Mouse (Mus musculus) spleen, postnatal 0 days (tissue): ENCODE results near the gene Acsf2. TPM values are rescaled to one million over a fixed set of nuclear protein-coding genes. Genes with fewer than 3 reads are reported as not detected.

Experiments used
- polyA plus RNA-seq: library from polyadenylated mRNA; unstranded; fragments of >200 nt; fragmentation: Nextera tagmentation; extraction: Ambion mirVana; gene quantifications from 2 replicates; pipeline ENCODE4 v1.2.1, GENCODE M21; 2015

Gene Acsf2
- 2.1 and 2.4 TPM in 2 replicates for polyA plus RNA-seq

DNA sequence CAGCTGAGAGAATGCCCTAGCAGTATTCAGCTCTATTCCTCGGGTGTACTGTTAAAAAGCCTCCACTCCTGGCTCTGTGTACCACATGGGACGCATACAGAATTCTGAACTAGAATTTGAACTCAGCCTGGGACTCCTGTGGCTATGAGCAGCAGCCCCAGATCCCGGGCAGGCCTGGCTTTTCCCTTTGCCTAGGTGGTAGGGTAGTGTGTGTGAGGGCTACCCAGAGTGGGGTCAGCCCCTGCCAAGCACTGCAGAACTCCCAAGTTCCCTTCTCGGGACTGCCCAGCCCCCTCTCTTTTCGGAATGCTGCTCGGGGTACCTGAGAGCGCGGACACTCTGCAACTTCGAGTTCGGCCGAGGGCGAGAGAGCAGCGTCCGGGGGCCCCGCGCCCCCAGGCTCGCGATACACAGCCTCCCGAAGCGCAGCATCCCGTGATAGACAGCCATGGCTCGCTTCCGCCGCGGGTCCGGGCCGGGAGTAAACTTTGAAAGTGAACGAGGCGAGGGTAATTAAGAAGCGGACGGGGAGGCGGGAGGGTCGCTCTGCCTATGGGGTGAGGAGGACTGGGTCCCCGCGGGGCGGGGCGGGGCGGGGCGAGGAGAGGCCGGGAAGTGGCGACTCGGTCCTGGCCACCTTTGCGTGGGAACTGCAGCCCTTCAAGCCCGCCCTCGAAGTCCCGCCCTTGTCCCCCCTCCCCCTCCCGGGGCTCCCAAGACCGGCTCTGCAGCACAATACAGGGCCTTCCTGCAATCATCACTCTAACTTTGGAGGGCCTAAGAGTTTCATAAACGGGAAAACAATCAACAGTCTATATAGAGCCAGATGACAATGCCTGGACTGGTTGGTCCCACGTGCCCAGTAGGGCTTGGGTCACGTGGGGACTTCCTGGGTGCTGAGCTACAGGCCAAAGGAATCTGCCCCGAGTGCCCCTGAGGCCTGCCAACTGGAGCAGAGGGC is at the start of gene Acsf2:
Gene Acsf2 (minus strand): TSS at position 551 of the 961 bp plus-strand sequence.

DNA sequence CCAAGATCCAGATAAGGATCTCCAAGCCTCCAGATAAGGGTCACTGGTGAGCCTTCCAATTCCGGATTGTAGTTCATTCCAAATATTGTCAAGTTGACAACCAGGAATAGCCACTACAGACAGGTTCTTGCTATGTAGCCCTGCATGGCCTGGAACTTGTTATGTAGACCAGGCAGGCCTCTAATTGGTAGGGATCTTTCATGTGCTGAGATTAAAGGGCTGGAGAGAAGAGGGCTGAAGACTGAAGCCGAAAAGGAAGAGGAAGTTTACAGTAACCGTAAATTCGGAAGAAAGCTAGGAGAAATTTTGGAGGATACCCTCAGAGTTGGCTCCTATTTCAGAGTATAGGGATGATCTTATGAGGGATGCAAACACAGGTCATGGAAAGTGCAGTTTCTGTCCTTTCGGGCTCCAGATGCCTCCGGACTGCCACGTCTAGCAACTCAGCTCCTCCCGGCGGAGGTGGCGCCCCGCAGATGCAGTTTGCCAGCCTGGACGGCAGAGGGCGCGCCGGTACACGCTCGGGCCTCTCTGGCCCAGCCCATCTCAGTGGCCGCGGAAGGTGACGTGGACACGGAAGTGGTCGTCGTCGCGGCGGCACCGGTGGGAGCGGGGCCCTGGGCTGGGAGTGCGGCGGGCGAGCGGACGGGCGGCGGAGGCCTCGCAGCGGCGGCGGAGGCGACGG is 27.7 kb upstream of the Acsf2 start, which contains the start of gene Lrrc59:
Gene Lrrc59 (plus strand): TSS at position 569 of the 685 bp plus-strand sequence.

DNA sequence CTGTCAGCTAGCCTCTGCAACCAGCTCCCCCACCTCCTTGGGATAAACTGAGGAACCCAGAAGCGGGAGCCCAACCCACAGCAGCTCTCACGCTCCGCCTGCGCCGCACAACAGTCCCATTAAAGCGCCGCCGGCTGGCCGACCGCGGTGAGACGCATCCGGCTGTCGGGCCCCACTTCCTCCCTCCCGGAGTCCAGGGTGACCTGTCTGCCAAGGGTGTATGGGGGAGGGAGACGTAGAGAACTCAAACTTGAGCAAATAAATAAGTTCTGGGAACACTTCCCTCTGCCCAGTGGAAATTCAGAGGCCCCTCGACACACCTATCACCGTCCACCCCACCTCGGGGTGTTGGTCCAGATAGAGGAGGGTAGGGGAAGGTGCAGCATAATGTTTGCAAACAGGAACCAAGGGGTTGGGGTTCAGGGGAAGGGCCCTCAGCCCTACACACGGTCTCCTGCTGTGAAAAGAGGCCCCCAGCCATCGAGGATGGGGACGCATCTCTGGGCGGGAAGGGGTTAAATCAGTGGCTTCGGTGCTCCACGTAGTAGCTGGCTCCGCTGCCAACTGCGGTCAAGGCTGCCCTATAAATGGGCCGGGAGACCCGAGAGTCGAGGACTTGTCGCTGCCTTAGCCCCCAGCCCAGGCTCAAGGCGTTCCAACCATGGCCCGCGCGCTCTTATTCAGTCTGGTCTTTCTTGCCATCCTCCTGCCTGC is 37.1 kb downstream of the Acsf2 start, which contains the start of gene Chad:
Gene Chad (plus strand): TSS at position 611 of the 714 bp plus-strand sequence.

DNA sequence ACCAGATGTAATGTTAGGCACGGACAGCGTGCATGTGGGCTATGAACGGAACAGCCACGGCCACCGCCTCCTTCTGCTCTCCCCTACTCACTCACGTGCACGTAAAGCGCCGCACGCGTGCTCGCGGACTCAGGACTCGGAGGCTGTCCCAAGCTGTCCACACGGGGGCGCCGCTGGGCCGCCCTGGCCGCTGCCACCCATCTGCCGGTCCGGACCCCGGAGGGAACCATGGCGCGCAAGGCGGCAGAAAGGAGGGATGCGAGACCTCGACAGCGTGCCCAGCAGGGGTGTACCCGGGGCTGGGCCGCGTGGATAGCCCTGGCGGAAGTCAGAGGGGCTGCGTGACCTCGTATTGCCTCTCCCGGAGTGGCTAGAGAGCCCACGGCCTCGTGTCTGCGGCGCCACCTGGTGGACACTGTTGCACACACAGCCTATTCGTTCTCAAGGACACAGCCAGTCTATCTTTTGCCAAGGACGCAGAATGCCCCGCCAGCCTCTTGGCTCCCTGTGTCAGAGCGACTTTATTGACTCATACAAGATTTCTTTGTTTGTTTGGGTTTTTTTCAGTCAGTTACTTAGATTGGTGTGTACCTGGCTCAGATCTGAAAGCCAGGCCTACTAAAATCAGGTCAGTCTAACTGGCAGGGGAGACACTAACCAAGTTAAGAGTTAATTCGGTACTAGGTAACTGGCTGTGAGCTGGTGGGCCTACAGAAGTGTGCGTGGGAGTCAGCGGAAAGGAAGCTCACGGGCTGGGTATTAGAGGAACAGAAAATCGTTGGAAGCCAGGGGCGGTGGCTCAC is 52.6 kb downstream of the Acsf2 start, which contains the start of gene Rsad1:
Gene Rsad1 (minus strand): TSS at position 368 of the 803 bp plus-strand sequence.

DNA sequence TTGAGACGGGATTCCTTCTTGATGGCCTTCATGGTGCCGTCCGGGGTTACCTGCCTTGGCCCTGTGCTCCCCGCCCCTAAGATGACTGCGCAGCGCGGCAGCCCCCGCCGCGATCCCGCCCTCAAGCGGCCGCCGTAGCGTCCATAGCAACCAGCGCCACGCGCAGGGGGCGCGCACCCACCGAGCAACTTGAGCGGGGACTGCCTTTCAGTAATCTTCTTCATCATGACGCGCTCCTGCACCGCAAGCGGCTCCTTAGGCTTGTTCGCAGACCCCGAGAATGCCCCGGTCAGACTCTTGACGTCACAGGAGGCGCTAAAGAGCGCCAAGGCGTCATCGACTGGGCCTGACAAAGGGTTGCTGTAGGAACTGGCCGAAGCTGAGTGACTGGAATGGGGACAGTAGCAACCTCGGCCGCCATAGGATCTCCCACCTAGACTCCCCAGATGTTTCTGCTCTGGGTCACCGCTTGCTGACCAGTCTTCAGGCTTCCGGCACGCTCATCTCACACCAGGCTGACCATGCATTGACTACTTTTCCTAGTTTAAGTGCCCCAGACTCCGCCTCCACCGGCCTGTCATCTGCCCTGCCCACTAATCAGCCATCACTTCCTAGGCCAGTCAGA is 80.3 kb downstream of the Acsf2 start, which contains the start of gene Mycbpap:
Gene Mycbpap (minus strand): TSS at position 524 of the 625 bp plus-strand sequence.

Other genes with a start within 250 kb of the Acsf2 start
- 5.0 and 5.6 TPM in 2 replicates for gene Abcc3, start 208.9 kb downstream of the Acsf2 start, polyA plus RNA-seq
- 3.9 and 4.2 TPM in 2 replicates for gene Cacna1g, start 127.7 kb downstream of the Acsf2 start, polyA plus RNA-seq
- gene Spata20, start 115.7 kb downstream of the Acsf2 start, polyA plus RNA-seq: not detected in 2 replicates
- gene Epn3, start 101.9 kb downstream of the Acsf2 start, polyA plus RNA-seq: 0.46 and 1.1 TPM in 2 replicates
- 0.08 and 0.30 TPM in 2 replicates for gene Mycbpap, start 80.1 kb downstream of the Acsf2 start, polyA plus RNA-seq
- gene Rsad1, start 52.6 kb downstream of the Acsf2 start, polyA plus RNA-seq: 2.1 and 2.3 TPM in 2 replicates
- 0.07 and 0.24 TPM in 2 replicates for gene Chad, start 36.8 kb downstream of the Acsf2 start, polyA plus RNA-seq
- gene Lrrc59, start 27.9 kb upstream of the Acsf2 start, polyA plus RNA-seq: 58.3 and 59.8 TPM in 2 replicates
- 89.3 and 97.3 TPM in 2 replicates for gene Mrpl27, start 51.9 kb upstream of the Acsf2 start, polyA plus RNA-seq
- 13.7 and 16.4 TPM in 2 replicates for gene Eme1, start 52.1 kb upstream of the Acsf2 start, polyA plus RNA-seq
- gene Xylt2, start 75.6 kb upstream of the Acsf2 start, polyA plus RNA-seq: 4.2 and 5.5 TPM in 2 replicates
- not detected in 2 replicates for gene Gm11541, start 102.6 kb upstream of the Acsf2 start, polyA plus RNA-seq
- gene Cdc34b, start 139.9 kb upstream of the Acsf2 start, polyA plus RNA-seq: 0.15 TPM in 1 of 2 replicates, not detected in the other
- not detected in 2 replicates for gene Tmem92, start 180.8 kb upstream of the Acsf2 start, polyA plus RNA-seq